Mouse (Mus musculus): ENCODE results near the gene Tmem168.

The Tmem168 gene

GRCm38 (mm10) chr6:13582075-13582474, 25.8 kb downstream of the Tmem168 start:
- DNase-seq: no peak

- DNase-seq: peak in 1 of 2 experiments; percentile 11
These were observed 42.2 kb downstream of the Tmem168 start for GRCm38 (mm10) chr6:13565734-13566133.

- no peak for DNase-seq
These were observed 52.6 kb downstream of the Tmem168 start for GRCm38 (mm10) chr6:13555266-13555665.

- DNase-seq: no peak
These were observed 66.1 kb downstream of the Tmem168 start for GRCm38 (mm10) chr6:13541761-13542160.

- no peak for DNase-seq
These were observed 70.5 kb downstream of the Tmem168 start for GRCm38 (mm10) chr6:13537275-13537964.

All from kidney, postnatal 36 days (tissue).